Mouse (Mus musculus) stomach, postnatal 0 days (tissue): ENCODE results near the gene Prkci. TPM values are rescaled to one million over a fixed set of nuclear protein-coding genes. Genes with fewer than 3 reads are reported as not detected.
A peak's percentile ranks its signal among the peaks of the same experiment; 100 is the strongest.

Experiments used
- ATAC-seq: fragments of 200-750 bp; cut with Nextera tagmentation; 2 replicates; pipeline ENCODE4 v1.8.0; 2017; ENCODE audit not compliant: low FRiP score, low TSS enrichment
- DNase-seq: peaks from one replicate; pipeline ENCODE4 v3.0.0-alpha.2; 2016; ENCODE audit warnings: low spot score
- H3K27ac ChIP-seq: fragments of 300-500 bp; sonication (generic); replicated peaks from 2 replicates; pipeline ENCODE4 v1.5.1; 2014; ENCODE audit warnings: mild to moderate bottlenecking, control low read depth
- H3K27me3 ChIP-seq: fragments of 300-500 bp; sonication (generic); 2 replicates; pipeline ENCODE4 v1.6.1; 2014; ENCODE audit warnings: low read length; ENCODE audit not compliant: control insufficient read depth, insufficient read depth
- H3K36me3 ChIP-seq: fragments of 300-500 bp; sonication (generic); 2 replicates; pipeline ENCODE4 v1.6.1; 2014; ENCODE audit warnings: low read length, mixed read lengths; ENCODE audit not compliant: control insufficient read depth, insufficient read depth
- H3K4me1 ChIP-seq: fragments of 300-500 bp; sonication (generic); replicated peaks from 2 replicates; pipeline ENCODE4 v1.6.1; 2014; ENCODE audit warnings: antibody characterized with exemption; ENCODE audit not compliant: control insufficient read depth, insufficient read depth
- H3K4me2 ChIP-seq: fragments of 300-500 bp; sonication (generic); replicated peaks from 2 replicates; pipeline ENCODE4 v1.6.1; 2014; ENCODE audit warnings: low read depth, mild to moderate bottlenecking, control low read depth, moderate library complexity
- H3K4me3 ChIP-seq: fragments of 300-500 bp; sonication (generic); 2 replicates; pipeline ENCODE4 v1.5.1; 2014; ENCODE audit warnings: low read depth, low read length, control low read depth
- H3K9ac ChIP-seq: fragments of 300-500 bp; sonication (generic); 2 replicates; pipeline ENCODE4 v1.6.1; 2014; ENCODE audit warnings: mild to moderate bottlenecking, low read length, control low read depth, mixed read lengths
- H3K9me3 ChIP-seq: fragments of 300-500 bp; sonication (generic); 2 replicates; pipeline ENCODE4 v1.6.1; 2016; ENCODE audit warnings: low read length; ENCODE audit not compliant: control insufficient read depth
- CTCF ChIP-seq: IDR thresholded peaks from 2 replicates; pipeline ENCODE4 v1.5.1; 2016; ENCODE audit warnings: antibody characterized with exemption, low read depth, mild to moderate bottlenecking, moderate library complexity
- EP300 ChIP-seq: optimal IDR thresholded peaks from 2 replicates; pipeline ENCODE3; 2016; ENCODE audit warnings: antibody characterized with exemption
- WGBS: fragments of 180-500 bp; shearing (Covaris S2); extraction: QIAGEN DNeasy Blood & Tissue Kit; methylation state at CpG from one replicate; pipeline ENCODE4 v1.1.7; 2014; 5-methylcytosine and 5-hydroxymethylcytosine counted together
- polyA plus RNA-seq: library from polyadenylated mRNA; unstranded; fragments of >200 nt; fragmentation: Nextera tagmentation; extraction: Ambion mirVana; gene quantifications from 2 replicates; pipeline ENCODE4 v1.2.1, GENCODE M21; 2015

Prkci gene
- polyA plus RNA-seq, 1 experiment from 2014 or later: 21.2 TPM

- Histone ChIP-seq H3K9ac (no peak overlapping the region), H3K4me1 (peaks cover 6% of the 10 kb centered on the region), H3K27ac (peak overlapping the region; percentile 4; the same call in 1 of the 2 replicates), H3K27me3 (no peaks in the 10 kb centered on the region), H3K4me2 (peak overlapping the region; percentile 31), H3K9me3 (no peaks in the 10 kb centered on the region), H3K4me3 (no peak overlapping the region), H3K36me3 (no peaks in the 10 kb centered on the region)
- TF ChIP-seq EP300 (no peak), CTCF (no peak)
- DNase-seq: peak; percentile 65
- ATAC-seq: peak; percentile 34; the same call in 1 of the 2 replicates
- 16% methylated on average over 12 of the region's 12 CpGs for WGBS
Observed at GRCm38 (mm10) chr3:31083507-31084245, 88.1 kb downstream of the Prkci start.

- no peaks in the 10 kb centered on the region for H3K36me3 ChIP-seq
- H3K27ac ChIP-seq: no peak overlapping the region
- 90% methylated on average over 3 of the region's 3 CpGs for WGBS
- ATAC-seq: no peak
- no peaks in the 10 kb centered on the region for H3K27me3 ChIP-seq
- DNase-seq: no peak
- TF ChIP-seq CTCF: no peak
- TF ChIP-seq EP300: no peak
- H3K9ac ChIP-seq: no peak overlapping the region
- H3K4me1 ChIP-seq: peaks cover 8% of the 10 kb centered on the region
- no peaks in the 10 kb centered on the region for H3K9me3 ChIP-seq
- H3K4me2 ChIP-seq: no peak overlapping the region
- no peak overlapping the region for H3K4me3 ChIP-seq
Observed at GRCm38 (mm10) chr3:31085000-31085399, 89.5 kb downstream of the Prkci start.

DNA sequence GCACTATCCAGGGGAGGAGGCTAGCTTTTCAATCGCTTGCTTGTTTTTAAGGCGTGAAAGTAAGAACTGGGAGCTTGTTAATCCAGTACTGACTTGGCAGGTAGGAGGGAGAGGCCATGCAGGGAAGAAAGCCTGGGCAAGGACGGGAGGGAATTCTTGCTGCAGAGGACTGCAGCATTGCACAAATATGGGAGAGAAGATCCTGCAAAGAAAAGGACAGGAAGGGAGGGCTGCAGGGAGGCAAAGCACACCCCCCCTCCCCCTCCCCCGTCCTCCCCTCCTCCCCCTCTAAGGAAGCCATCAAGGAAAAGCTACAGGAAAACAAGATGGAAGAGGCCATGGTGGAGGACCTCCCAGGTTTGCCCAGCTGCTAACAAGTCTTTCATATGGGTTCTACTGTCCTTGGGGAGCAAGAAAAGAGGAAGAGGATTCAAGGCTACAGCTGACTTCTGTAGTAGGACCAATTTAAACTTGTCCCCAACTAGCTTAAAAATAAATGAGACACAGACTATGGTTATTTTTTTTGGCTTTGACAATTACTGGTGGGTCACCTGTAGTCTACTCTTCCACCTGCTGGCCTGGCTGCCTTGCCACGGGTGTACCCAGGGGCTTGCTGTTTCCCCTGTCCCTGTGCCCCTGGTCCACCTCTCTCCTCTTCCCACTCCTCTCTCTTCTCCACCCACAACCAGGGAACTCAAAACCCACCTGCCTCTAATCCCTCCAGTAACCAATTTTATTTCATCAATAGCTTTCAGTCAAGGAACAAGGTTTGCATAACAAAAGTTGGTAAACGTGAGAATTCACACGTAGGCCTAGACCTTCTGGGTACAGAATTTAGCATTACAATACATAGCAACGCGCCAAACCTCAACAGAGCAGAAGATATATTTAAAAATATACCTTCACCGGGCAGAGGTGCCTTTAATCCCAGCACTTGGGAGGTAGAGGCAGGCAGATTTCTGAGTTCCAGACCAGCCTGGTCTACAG is 93.5 kb downstream of the Prkci start:
- DNase-seq: peak; percentile 48
- Histone ChIP-seq H3K4me3 (no peak overlapping the region), H3K9ac (no peak overlapping the region), H3K36me3 (no peaks in the 10 kb centered on the region), H3K27ac (peak overlapping the region; percentile 73), H3K4me2 (no peak overlapping the region; the same call in 1 of the 2 replicates), H3K9me3 (no peaks in the 10 kb centered on the region), H3K4me1 (peaks cover 5% of the 10 kb centered on the region; the same call in 1 of the 2 replicates), H3K27me3 (no peaks in the 10 kb centered on the region)
- ATAC-seq: peak; percentile 31; the same call in 1 of the 2 replicates
- no peak for TF ChIP-seq EP300
- TF ChIP-seq CTCF: no peak
- 37% methylated on average over 9 of the region's 10 CpGs for WGBS

- ATAC-seq: no peak
- TF ChIP-seq EP300 (no peak), CTCF (no peak)
Observed at GRCm38 (mm10) chr3:31089956-31090355, 94.4 kb downstream of the Prkci start.

DNA sequence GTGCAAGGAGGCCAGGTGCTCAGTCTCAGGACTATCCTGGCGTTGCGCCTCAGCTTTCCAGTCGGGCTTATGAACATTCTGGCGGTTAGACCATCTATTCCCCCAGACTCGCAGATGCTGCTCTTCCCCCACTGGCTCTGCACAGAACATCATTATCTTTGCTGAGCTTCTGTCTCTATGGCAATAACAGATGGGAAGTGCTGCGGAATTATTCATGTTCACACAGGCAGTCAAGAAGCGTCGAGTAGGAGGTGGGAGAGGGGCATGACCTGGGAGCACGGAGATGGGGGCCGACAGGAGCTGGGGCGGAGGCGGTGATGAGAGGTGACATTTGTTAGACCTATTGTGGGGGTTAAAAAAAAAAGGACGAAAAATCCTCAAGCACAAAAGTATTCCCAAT is 97.6 kb downstream of the Prkci start:
- Histone ChIP-seq H3K9me3 (no peaks in the 10 kb centered on the region), H3K9ac (0 out of 2 replicates have a peak overlapping the region, but pooled peaks have one; percentile 38), H3K36me3 (no peaks in the 10 kb centered on the region), H3K4me1 (peaks cover 12% of the 10 kb centered on the region; the same call in 1 of the 2 replicates), H3K27ac (peak overlapping the region; percentile 99), H3K4me2 (peak overlapping the region; percentile 75), H3K4me3 (peak overlapping the region; percentile 97), H3K27me3 (no peaks in the 10 kb centered on the region)
- TF ChIP-seq CTCF (no peak), EP300 (no peak)
- ATAC-seq (no peak), DNase-seq (no peak)
- 9% methylated on average over 13 of the region's 13 CpGs for whole genome bisulfite sequencing

More at GRCm38 (mm10) chr3:31089956-31090355, 94.4 kb downstream of the Prkci start:
- H3K4me1 ChIP-seq: peaks cover 5% of the 10 kb centered on the region; the same call in 1 of the 2 replicates
- no peaks in the 10 kb centered on the region for H3K9me3 ChIP-seq
- no peak overlapping the region for H3K4me3 ChIP-seq
- no peaks in the 10 kb centered on the region for H3K27me3 ChIP-seq
- H3K36me3 ChIP-seq: no peaks in the 10 kb centered on the region
- no peak overlapping the region for H3K4me2 ChIP-seq
- no peak overlapping the region for H3K9ac ChIP-seq
- H3K27ac ChIP-seq: no peak overlapping the region
- WGBS: 61% methylated on average over 7 of the region's 7 CpGs
- DNase-seq: no peak
